Mouse (Mus musculus) hindbrain, embryonic 16.5 days (tissue): ENCODE data around the gene Map2k1. TPM values are rescaled to one million over a fixed set of nuclear protein-coding genes. Genes with fewer than 3 reads are reported as not detected.
"Not testable (repeated sequence)": the region's sequence is repeated elsewhere in the genome, so short reads cannot be mapped to it uniquely, and the experiment has no call there.

Experiments
- ATAC-seq: fragments of 200-750 bp; cut with Nextera tagmentation; 2 replicates; pipeline ENCODE4 v1.8.0; 2017; ENCODE audit warnings: moderate TSS enrichment, moderate library complexity
- H3K27ac ChIP-seq: fragments of 300-500 bp; sonication (generic); 2 replicates; pipeline ENCODE4 v1.5.1; 2014; ENCODE audit warnings: low read depth, mild to moderate bottlenecking, control low read depth, low read length, moderate library complexity
- H3K27me3 ChIP-seq: fragments of 300-500 bp; sonication (generic); replicated peaks from 2 replicates; pipeline ENCODE4 v1.6.1; 2014; ENCODE audit warnings: low read length; ENCODE audit not compliant: control insufficient read depth, insufficient read depth
- H3K36me3 ChIP-seq: fragments of 300-500 bp; sonication (generic); 2 replicates; pipeline ENCODE4 v1.6.1; 2014; ENCODE audit warnings: mild to moderate bottlenecking, low read length, moderate library complexity, mixed read lengths; ENCODE audit not compliant: control insufficient read depth, insufficient read depth
- H3K4me1 ChIP-seq: fragments of 300-500 bp; sonication (generic); 2 replicates; pipeline ENCODE4 v1.6.1; 2014; ENCODE audit warnings: low read depth, low read length; ENCODE audit not compliant: control insufficient read depth, insufficient read depth
- H3K4me2 ChIP-seq: fragments of 300-500 bp; sonication (generic); 2 replicates; pipeline ENCODE4 v1.6.1; 2014; ENCODE audit warnings: mild to moderate bottlenecking, low read length, control low read depth, moderate library complexity
- H3K4me3 ChIP-seq: fragments of 300-500 bp; sonication (generic); 2 replicates; pipeline ENCODE4 v1.5.1; 2014; ENCODE audit warnings: mild to moderate bottlenecking, low read length, control low read depth, moderate library complexity
- H3K9ac ChIP-seq: fragments of 300-500 bp; sonication (generic); 2 replicates; pipeline ENCODE4 v1.6.1; 2014; ENCODE audit warnings: low read depth, mild to moderate bottlenecking, control low read depth, low read length, moderate library complexity
- H3K9me3 ChIP-seq: fragments of 300-500 bp; sonication (generic); 2 replicates; pipeline ENCODE4 v1.6.1; 2014; ENCODE audit warnings: mild to moderate bottlenecking, low read length, moderate library complexity; ENCODE audit not compliant: control insufficient read depth
- WGBS: fragments of 180-500 bp; shearing (Covaris S2); extraction: QIAGEN DNeasy Blood & Tissue Kit; methylation state at CpG from one replicate; pipeline ENCODE4 v1.1.7; 2014; 5-methylcytosine and 5-hydroxymethylcytosine counted together
- polyA plus RNA-seq: library from polyadenylated mRNA; unstranded; fragments of >200 nt; fragmentation: Nextera tagmentation; extraction: Ambion mirVana; gene quantifications from 2 replicates; pipeline ENCODE4 v1.2.1, GENCODE M21; 2015

Map2k1 gene
- polyA plus RNA-seq, 1 experiment from 2014 or later, result 83.9 TPM

GRCm38 (mm10) chr9:64274291-64274690, 20.9 kb upstream of the Map2k1 start:
- H3K9me3 ChIP-seq, result no peaks in the 10 kb centered on the region
- H3K4me2 ChIP-seq, result no peak overlapping the region
- H3K9ac ChIP-seq, result no peak overlapping the region
- H3K27me3 ChIP-seq, result no peaks in the 10 kb centered on the region
- WGBS, result 79% methylated on average over 4 of the region's 4 CpGs
- no peaks in the 10 kb centered on the region for H3K36me3 ChIP-seq
- ATAC-seq, result no peak
- H3K27ac ChIP-seq, result no peak overlapping the region
- H3K4me1 ChIP-seq, result no peaks in the 10 kb centered on the region
- H3K4me3 ChIP-seq, result no peak overlapping the region

- no peak for ATAC-seq
- Histone ChIP-seq H3K4me3 (no peak overlapping the region), H3K9ac (no peak overlapping the region), H3K4me2 (no peak overlapping the region), H3K4me1 (no peaks in the 10 kb centered on the region), H3K9me3 (no peaks in the 10 kb centered on the region), H3K27ac (no peak overlapping the region), H3K27me3 (no peaks in the 10 kb centered on the region), H3K36me3 (no peaks in the 10 kb centered on the region)
- WGBS, result 69% methylated on average over 4 of the region's 4 CpGs
Observed at GRCm38 (mm10) chr9:64273757-64274156, 20.3 kb upstream of the Map2k1 start.

DNA sequence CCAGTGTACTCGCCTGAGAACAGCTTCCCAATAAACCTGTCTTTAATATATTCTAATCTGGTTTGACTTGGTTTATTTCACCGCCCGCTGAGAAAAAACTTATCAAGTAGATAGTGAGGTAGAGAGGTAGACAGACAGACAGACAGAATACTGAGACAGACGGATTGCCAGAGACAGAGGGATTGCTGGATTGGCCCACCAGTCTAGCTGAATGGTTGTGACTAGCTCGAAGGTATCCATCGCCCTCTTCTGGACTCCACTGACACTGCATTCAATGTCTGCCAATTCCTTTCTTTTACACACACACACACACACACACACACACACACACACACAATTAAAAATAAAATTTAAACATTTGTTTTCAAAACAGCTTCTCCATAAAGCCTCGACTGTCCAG, 19.2 kb upstream of the Map2k1 start:
- H3K9me3 ChIP-seq, result no peaks in the 10 kb centered on the region

GRCm38 (mm10) chr9:64271249-64271648, 17.8 kb upstream of the Map2k1 start:
- no peak overlapping the region for H3K9ac ChIP-seq
- ATAC-seq, result no peak
- H3K9me3 ChIP-seq, result no peaks in the 10 kb centered on the region
- H3K4me2 ChIP-seq, result no peak overlapping the region
- no peak overlapping the region for H3K4me3 ChIP-seq
- no peaks in the 10 kb centered on the region for H3K4me1 ChIP-seq
- no peak overlapping the region for H3K27ac ChIP-seq
- H3K36me3 ChIP-seq, result no peaks in the 10 kb centered on the region
- no peaks in the 10 kb centered on the region for H3K27me3 ChIP-seq
- WGBS, result 64% methylated on average over 3 of the region's 3 CpGs

More for the DNA sequence above, 19.2 kb upstream of the Map2k1 start:
- Histone ChIP-seq H3K4me2 (no peak overlapping the region), H3K4me1 (no peaks in the 10 kb centered on the region), H3K27ac (no peak overlapping the region), H3K27me3 (no peaks in the 10 kb centered on the region), H3K4me3 (no peak overlapping the region), H3K9ac (no peak overlapping the region), H3K36me3 (no peaks in the 10 kb centered on the region)
- no peak for ATAC-seq
- 42% methylated on average over 7 of the region's 7 CpGs for WGBS

DNA sequence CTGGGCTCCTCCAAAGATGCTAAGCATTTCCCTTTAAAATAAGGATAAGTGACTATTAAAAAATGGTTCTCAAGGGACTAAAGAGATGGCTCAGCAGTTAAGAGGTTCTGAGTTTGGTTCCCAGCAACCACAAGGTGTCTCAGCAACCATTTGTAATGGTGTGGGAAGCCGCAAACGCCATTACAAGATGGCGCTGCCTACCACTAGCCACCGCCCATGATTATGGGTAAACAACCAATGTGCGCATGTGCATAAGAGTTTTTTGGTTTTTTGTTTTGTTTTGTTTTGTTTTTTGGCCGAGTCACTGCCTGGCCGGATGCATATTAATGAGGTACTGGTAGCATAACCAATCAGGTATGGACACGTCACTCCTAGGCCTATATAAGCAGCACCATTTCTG, 15.4 kb upstream of the Map2k1 start:
- 92% methylated on average over 8 of the region's 8 CpGs for WGBS

GRCm38 (mm10) chr9:64268196-64268595, 14.8 kb upstream of the Map2k1 start:
- 88% methylated on average over 10 of the region's 10 CpGs for WGBS
- H3K4me1 ChIP-seq, result no peaks in the 10 kb centered on the region
- no peaks in the 10 kb centered on the region for H3K27me3 ChIP-seq
- H3K4me3 ChIP-seq, result no peak overlapping the region
- H3K36me3 ChIP-seq, result no peaks in the 10 kb centered on the region
- H3K9me3 ChIP-seq, result no peaks in the 10 kb centered on the region
- no peak overlapping the region for H3K27ac ChIP-seq
- H3K9ac ChIP-seq, result no peak overlapping the region
- ATAC-seq, result no peak
- no peak overlapping the region for H3K4me2 ChIP-seq

More for the DNA sequence above, 15.4 kb upstream of the Map2k1 start:
- not testable (repeated sequence) for H3K9ac ChIP-seq, H3K4me1 ChIP-seq, H3K36me3 ChIP-seq, ATAC-seq, H3K27ac ChIP-seq, H3K4me3 ChIP-seq, H3K4me2 ChIP-seq, H3K9me3 ChIP-seq, H3K27me3 ChIP-seq

DNA sequence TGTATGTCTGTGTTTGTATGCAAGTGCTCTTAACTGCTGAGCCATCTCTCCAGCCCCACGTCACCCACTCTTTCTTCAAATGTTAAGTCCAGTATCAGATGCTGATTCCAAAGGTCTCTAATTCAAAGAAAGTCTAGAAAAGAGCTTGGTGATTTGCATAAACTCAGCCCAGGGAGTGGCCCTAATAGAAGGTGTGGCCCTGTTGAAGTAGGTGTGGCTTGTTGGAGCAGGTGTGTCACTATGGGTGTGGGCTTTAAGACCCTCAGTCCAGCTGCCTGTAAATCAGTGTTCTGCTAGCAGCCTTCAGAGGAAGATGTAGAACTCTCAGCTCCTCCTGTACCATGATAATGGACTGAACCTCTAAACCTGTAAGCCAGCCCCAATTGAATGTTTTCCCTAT, 13.8 kb upstream of the Map2k1 start:
- Histone ChIP-seq H3K27me3 (no peaks in the 10 kb centered on the region), H3K27ac (no peak overlapping the region), H3K36me3 (no peaks in the 10 kb centered on the region), H3K4me3 (no peak overlapping the region), H3K4me2 (no peak overlapping the region), H3K9me3 (no peaks in the 10 kb centered on the region), H3K4me1 (no peaks in the 10 kb centered on the region), H3K9ac (no peak overlapping the region)
- 93% methylated on average over 1 of the region's 1 CpGs for WGBS
- ATAC-seq, result no peak

- 60% methylated on average over 1 of the region's 1 CpGs for WGBS
- no peak for ATAC-seq
Observed at GRCm38 (mm10) chr9:64264813-64265212, 11.4 kb upstream of the Map2k1 start.

DNA sequence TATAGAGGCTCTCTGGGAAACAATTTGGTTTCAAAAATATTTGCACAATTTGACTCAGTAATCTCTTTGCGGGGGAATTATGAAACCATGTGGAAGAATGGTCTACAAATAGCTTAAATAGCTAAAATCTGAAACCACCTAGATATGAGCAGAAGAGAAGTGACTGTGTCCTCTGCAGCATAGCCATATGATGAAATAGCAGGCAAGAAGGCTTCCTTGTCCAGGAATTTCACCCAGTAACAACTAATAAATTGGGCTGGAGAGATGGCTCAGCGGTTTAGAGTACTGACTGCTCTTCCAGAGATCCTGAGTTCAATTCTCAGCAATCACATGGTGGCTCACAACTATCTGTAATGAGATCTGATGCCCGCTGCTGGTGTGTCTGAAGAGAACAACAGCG, 7.6 kb upstream of the Map2k1 start:
- 91% methylated on average over 4 of the region's 4 CpGs for WGBS
- Histone ChIP-seq H3K4me2 (no peak overlapping the region), H3K27ac (no peak overlapping the region), H3K9me3 (no peaks in the 10 kb centered on the region), H3K36me3 (no peaks in the 10 kb centered on the region), H3K27me3 (no peaks in the 10 kb centered on the region), H3K4me1 (no peaks in the 10 kb centered on the region), H3K9ac (no peak overlapping the region), H3K4me3 (no peak overlapping the region)
- no peak for ATAC-seq

More at GRCm38 (mm10) chr9:64264813-64265212, 11.4 kb upstream of the Map2k1 start:
- Histone ChIP-seq H3K27me3 (no peaks in the 10 kb centered on the region), H3K9me3 (no peaks in the 10 kb centered on the region), H3K4me1 (no peaks in the 10 kb centered on the region), H3K27ac (no peak overlapping the region), H3K36me3 (no peaks in the 10 kb centered on the region), H3K4me2 (no peak overlapping the region), H3K9ac (no peak overlapping the region), H3K4me3 (no peak overlapping the region)

DNA sequence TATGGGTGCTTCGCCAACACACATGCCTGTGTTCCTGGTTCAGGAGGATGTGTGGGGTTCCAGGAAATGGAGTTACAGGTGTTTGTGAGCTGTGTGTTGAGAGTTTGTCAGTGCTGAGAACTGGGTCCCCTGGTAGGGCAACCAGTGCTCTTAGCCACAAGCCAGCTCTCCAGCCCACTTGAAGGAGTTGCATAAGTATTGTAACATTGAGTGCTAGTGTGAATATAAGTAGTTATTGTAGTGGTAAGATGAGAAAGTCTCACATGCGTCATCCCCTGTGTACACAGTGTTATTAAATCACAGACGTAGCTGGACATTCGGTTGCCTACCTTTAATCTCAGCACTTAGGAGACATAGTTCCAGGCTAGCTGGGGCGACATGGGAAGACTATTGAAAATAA, 6.5 kb upstream of the Map2k1 start:
- WGBS, result 90% methylated on average over 5 of the region's 5 CpGs
- Histone ChIP-seq H3K36me3 (no peaks in the 10 kb centered on the region), H3K4me3 (no peak overlapping the region), H3K4me2 (no peak overlapping the region), H3K27ac (no peak overlapping the region), H3K9ac (no peak overlapping the region), H3K4me1 (no peaks in the 10 kb centered on the region), H3K9me3 (no peaks in the 10 kb centered on the region), H3K27me3 (no peaks in the 10 kb centered on the region)
- ATAC-seq, result no peak
